Mouse (Mus musculus) limb, embryonic 15.5 days (tissue): ENCODE measurements around the gene Cwf19l2. TPM values are rescaled to one million over a fixed set of nuclear protein-coding genes. Genes with fewer than 3 reads are reported as not detected.
"Not testable (repeated sequence)": the region's sequence is repeated elsewhere in the genome, so short reads cannot be mapped to it uniquely, and the experiment has no call there.

Source experiments
- ATAC-seq: fragments of 200-750 bp; cut with Nextera tagmentation; 2 replicates; pipeline ENCODE4 v1.8.0; 2017; ENCODE audit warnings: low read depth, moderate TSS enrichment; ENCODE audit not compliant: insufficient number of reproducible peaks, low FRiP score, low TSS enrichment
- H3K27ac ChIP-seq: fragments of 300-500 bp; sonication (generic); 2 replicates; pipeline ENCODE4 v1.5.1; 2015; ENCODE audit warnings: moderate library complexity, mild to moderate bottlenecking, inconsistent platforms
- H3K27me3 ChIP-seq: fragments of 300-500 bp; sonication (generic); 2 replicates; pipeline ENCODE4 v1.6.1; 2015; ENCODE audit warnings: inconsistent platforms
- H3K36me3 ChIP-seq: fragments of 300-500 bp; sonication (generic); 2 replicates; pipeline ENCODE4 v1.6.1; 2015; ENCODE audit warnings: inconsistent platforms
- H3K4me1 ChIP-seq: fragments of 300-500 bp; sonication (generic); 2 replicates; pipeline ENCODE4 v1.6.1; 2015; ENCODE audit warnings: inconsistent platforms
- H3K4me2 ChIP-seq: fragments of 300-500 bp; sonication (generic); 2 replicates; pipeline ENCODE4 v1.6.1; 2015; ENCODE audit warnings: mild to moderate bottlenecking, inconsistent platforms
- H3K4me3 ChIP-seq: fragments of 300-500 bp; sonication (generic); 2 replicates; pipeline ENCODE4 v1.5.1; 2015; ENCODE audit warnings: mild to moderate bottlenecking, inconsistent platforms
- H3K9ac ChIP-seq: fragments of 300-500 bp; sonication (generic); 2 replicates; pipeline ENCODE4 v1.6.1; 2015; ENCODE audit warnings: inconsistent platforms
- H3K9me3 ChIP-seq: fragments of 300-500 bp; sonication (generic); 2 replicates; pipeline ENCODE4 v1.6.1; 2016; ENCODE audit warnings: inconsistent platforms
- WGBS: fragments of 180-500 bp; shearing (Covaris S2); methylation state at CpG from one replicate; pipeline ENCODE4 v1.1.7; 2015; 5-methylcytosine and 5-hydroxymethylcytosine counted together
- polyA plus RNA-seq: library from polyadenylated mRNA; unstranded; fragments of >200 nt; fragmentation: Nextera tagmentation; extraction: Ambion mirVana; gene quantifications from 2 replicates; pipeline ENCODE4 v1.2.1, GENCODE M21; 2015

The Cwf19l2 gene
- polyA plus RNA-seq, result 11.6 and 13.5 TPM in 2 replicates

DNA sequence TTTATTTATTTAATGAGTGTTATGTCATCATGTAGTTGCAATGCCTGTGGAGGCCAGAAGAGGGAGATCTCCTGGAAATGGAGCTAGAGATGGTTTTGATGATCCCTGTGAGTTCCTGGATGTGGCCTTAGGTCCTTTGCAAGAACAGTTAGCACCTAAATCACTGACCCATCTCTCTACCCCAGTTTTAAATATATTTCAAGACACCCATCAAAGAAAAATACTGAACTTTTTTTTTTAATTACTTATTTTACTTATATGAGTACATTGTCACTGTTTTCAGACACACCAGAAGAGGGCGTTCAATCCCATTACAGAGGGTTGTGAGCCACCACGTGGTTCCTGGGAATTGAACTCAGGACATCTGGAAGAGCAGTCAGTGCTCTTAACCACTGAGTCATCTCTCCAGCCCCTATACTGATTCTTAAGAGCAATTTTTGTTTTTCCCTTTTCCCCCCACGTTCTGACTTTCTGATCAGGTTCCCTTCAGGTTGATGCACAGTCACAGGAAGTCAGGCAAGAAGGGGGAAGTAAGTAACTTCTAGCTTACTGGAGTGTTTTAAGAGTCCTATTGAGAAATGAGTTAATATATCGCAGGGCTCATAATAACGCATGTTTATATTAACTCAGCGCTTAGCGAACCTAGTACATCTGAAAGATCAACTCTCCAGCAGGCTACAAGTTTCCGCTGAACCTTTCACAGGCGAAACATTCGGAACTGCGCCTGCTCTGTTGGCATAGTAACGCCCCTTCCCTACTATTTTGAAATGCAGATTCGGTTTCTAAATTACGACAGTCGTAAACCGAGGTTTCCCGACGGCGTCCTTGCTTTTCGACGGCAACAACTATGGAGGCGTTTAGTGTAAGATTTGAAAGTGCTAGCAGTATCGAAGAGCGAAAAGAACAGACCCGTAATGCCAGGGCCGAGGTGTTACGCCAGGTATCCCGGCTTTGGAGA lies at the start of gene Cwf19l2:
Cwf19l2 (plus strand) TSS at position 342 of the 958 bp plus-strand sequence.
- under 1% methylated on average over 28 of the region's 28 CpGs for WGBS

DNA sequence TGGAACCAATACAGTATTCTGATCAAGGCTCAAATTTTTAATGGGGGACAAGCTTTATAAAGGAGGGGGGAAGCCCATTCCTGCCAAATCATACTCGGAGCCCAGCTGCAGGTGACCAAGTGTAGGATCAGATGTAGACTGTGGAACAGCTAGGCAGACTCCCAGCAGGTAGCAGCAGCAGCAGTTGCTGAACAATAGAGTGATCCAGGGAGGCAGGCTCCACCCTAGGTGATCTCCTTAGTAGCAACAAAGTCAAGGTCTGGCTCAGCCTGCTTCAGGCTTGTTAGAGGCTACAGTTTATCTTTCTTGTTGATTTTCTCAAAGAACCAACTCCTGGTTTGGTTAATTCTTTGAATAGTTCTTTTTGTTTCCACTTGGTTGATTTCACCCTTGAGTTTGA lies 27.1 kb upstream of the Cwf19l2 start:
- not testable (repeated sequence) for H3K9me3 ChIP-seq, H3K4me1 ChIP-seq, H3K9ac ChIP-seq, H3K4me3 ChIP-seq, H3K27me3 ChIP-seq, H3K27ac ChIP-seq, H3K4me2 ChIP-seq, ATAC-seq
- H3K36me3 ChIP-seq, result peaks cover 16% of the 10 kb centered on the region
- WGBS, result 70% methylated on average over 1 of the region's 1 CpGs

More for the DNA sequence above, at the start of gene Cwf19l2:
- Histone ChIP-seq H3K9me3 (no peaks in the 10 kb centered on the region), H3K4me3 (peak within 1 kb of the TSS; percentile 58), H3K4me1 (no peaks in the 10 kb centered on the region), H3K27me3 (no peaks in the 10 kb centered on the region), H3K9ac (peak within 1 kb of the TSS; percentile 64), H3K36me3 (no peaks in the 10 kb centered on the region), H3K4me2 (peak within 1 kb of the TSS; percentile 56), H3K27ac (peak within 1 kb of the TSS; percentile 91)
- peak; percentile 85 for ATAC-seq

DNA sequence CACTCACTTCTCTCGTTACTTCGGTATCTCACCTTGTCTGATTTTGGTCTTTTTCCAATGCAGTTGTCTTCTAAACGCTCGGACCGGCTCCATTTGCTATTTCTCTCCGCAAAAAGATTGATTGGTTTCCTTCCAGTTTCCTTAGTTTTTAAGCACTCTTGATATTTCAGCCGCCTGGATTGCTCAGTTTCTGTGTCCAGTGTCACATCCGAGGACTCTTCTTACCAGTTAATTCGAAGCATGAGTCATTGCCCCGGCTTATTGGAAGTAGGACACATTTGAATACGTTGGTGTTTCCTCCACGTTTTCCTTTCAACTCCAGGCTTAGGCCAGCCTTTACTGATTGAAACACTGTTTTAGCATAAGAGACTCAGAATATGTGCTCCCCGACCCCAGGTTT lies 980 bp downstream of the Cwf19l2 start:
- Histone ChIP-seq H3K4me3 (peak overlapping the region; percentile 58), H3K4me1 (no peaks in the 10 kb centered on the region), H3K4me2 (peak overlapping the region; percentile 56), H3K9me3 (no peaks in the 10 kb centered on the region), H3K36me3 (no peaks in the 10 kb centered on the region), H3K27me3 (no peaks in the 10 kb centered on the region), H3K9ac (peak overlapping the region; percentile 64), H3K27ac (peak overlapping the region; percentile 91)
- no peak for ATAC-seq
- under 1% methylated on average over 13 of the region's 13 CpGs for WGBS

GRCm38 (mm10) chr9:3439555-3440300 lies 36.3 kb downstream of the Cwf19l2 start:
- not testable (repeated sequence) for H3K27ac ChIP-seq, H3K9ac ChIP-seq, H3K9me3 ChIP-seq, H3K36me3 ChIP-seq, H3K4me2 ChIP-seq, H3K27me3 ChIP-seq, H3K4me3 ChIP-seq, H3K4me1 ChIP-seq, ATAC-seq
- 88% methylated on average over 6 of the region's 6 CpGs for WGBS

DNA sequence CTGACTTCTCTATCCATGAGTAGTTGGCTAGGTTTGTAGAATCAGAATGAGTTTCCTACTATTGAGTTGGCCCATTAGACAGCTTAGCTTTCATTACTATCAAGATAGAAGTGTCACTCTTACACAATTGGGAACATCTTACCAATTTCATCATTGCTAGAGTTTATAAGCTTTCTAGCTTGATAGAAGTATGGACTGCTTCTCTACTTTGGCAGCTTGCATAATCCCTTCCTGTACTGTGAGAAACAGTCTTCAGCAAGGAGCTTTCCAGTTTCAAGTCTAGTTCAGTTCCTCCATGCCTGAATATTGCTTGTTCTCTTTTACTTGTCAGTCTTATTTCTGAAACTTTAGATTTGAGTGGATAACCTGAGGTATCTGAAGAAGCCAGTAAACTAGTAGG lies 68.5 kb downstream of the Cwf19l2 start:
- Histone ChIP-seq H3K36me3 (peaks cover 13% of the 10 kb centered on the region), H3K9ac (no peak overlapping the region), H3K9me3 (no peaks in the 10 kb centered on the region), H3K27me3 (no peaks in the 10 kb centered on the region), H3K27ac (no peak overlapping the region), H3K4me1 (no peaks in the 10 kb centered on the region), H3K4me2 (no peak overlapping the region), H3K4me3 (no peak overlapping the region)
- no peak for ATAC-seq

DNA sequence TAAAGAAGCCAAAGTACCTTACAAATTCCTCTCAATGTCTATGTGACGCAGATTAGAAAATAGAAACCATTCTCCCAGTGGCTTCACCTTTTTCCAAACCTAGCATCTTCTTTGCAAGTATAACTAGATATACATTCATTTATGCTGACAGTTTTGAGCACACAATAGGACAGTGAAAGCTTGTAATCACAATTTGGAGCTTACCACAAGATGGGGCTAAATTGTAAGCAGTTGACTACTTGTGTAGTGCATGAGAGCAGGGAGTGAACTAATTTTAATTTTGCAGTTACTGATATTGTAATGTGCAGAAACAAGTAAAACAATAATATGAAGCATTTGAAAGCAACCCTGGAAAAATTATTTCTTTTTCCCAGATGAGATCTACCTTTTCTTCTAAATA lies 115.3 kb downstream of the Cwf19l2 start:
- H3K9ac ChIP-seq, result no peak overlapping the region

GRCm38 (mm10) chr9:3519178-3519577 lies 115.8 kb downstream of the Cwf19l2 start:
- Histone ChIP-seq H3K27ac (no peak overlapping the region), H3K9me3 (no peaks in the 10 kb centered on the region), H3K4me1 (no peaks in the 10 kb centered on the region), H3K9ac (no peak overlapping the region), H3K4me2 (no peak overlapping the region), H3K27me3 (no peaks in the 10 kb centered on the region), H3K36me3 (no peaks in the 10 kb centered on the region), H3K4me3 (no peak overlapping the region)
- WGBS, result 76% methylated on average over 1 of the region's 1 CpGs
- ATAC-seq, result no peak

More for the DNA sequence above, 115.3 kb downstream of the Cwf19l2 start:
- Histone ChIP-seq H3K27me3 (no peaks in the 10 kb centered on the region), H3K4me1 (no peaks in the 10 kb centered on the region), H3K4me2 (no peak overlapping the region), H3K4me3 (no peak overlapping the region), H3K36me3 (no peaks in the 10 kb centered on the region), H3K27ac (no peak overlapping the region), H3K9me3 (no peaks in the 10 kb centered on the region)
- ATAC-seq, result no peak
- 81% methylated on average over 1 of the region's 1 CpGs for WGBS

DNA sequence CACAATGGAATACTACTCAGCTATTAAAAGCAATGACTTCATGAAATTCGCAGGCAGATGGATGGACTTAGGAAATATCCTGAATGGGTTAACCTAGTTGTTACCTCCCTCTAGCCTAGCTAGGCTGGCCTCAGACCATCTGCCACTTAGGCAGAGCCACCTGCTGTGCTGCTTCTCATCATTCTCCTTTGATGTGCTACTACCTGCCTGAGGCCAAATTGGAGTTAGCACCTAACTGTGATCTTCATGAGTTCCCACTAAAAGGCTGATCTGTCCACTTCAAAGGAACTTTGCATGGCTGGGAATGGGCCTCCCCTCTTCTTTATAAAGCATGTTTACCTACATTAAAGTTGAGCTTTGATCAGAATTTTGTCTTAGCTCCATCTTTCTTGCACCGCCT lies 117.6 kb downstream of the Cwf19l2 start:
- 57% methylated on average over 2 of the region's 2 CpGs for WGBS
- Histone ChIP-seq H3K9ac (no peak overlapping the region), H3K4me1 (no peaks in the 10 kb centered on the region), H3K27ac (no peak overlapping the region), H3K4me2 (no peak overlapping the region), H3K36me3 (no peaks in the 10 kb centered on the region), H3K9me3 (no peaks in the 10 kb centered on the region), H3K4me3 (no peak overlapping the region), H3K27me3 (no peaks in the 10 kb centered on the region)
- no peak for ATAC-seq

Other genes starting within 250 kb of the Cwf19l2 start
- gene Alkbh8, start 68.5 kb upstream of the Cwf19l2 start, polyA plus RNA-seq, result 20.5 and 24.6 TPM in 2 replicates
- 0.92 and 1.8 TPM in 2 replicates for gene Gucy1a2, start 129.2 kb downstream of the Cwf19l2 start, polyA plus RNA-seq